Mouse (Mus musculus) heart, adult 2 months (tissue): ENCODE measurements at regions not wholly inside any gene's neighbourhood (a gene's known extent, or its start where the extent isn't known, plus 50 kb on each side); places are given as distances from the start of the nearest gene placed in this dataset.

Source experiments
- CTCF ChIP-seq: fragments of 200-600 bp; IDR thresholded peaks from 2 replicates; pipeline ENCODE4 v1.8.1; 2022; ENCODE audit warnings: antibody characterized with exemption, mild to moderate bottlenecking, moderate library complexity
- POLR2A ChIP-seq: fragments of 200-500 bp; IDR thresholded peaks from 2 replicates; pipeline ENCODE4 v1.6.1; 2011; ENCODE audit warnings: mild to moderate bottlenecking, low read depth, low read length, control low read depth; ENCODE audit not compliant: insufficient read depth

DNA sequence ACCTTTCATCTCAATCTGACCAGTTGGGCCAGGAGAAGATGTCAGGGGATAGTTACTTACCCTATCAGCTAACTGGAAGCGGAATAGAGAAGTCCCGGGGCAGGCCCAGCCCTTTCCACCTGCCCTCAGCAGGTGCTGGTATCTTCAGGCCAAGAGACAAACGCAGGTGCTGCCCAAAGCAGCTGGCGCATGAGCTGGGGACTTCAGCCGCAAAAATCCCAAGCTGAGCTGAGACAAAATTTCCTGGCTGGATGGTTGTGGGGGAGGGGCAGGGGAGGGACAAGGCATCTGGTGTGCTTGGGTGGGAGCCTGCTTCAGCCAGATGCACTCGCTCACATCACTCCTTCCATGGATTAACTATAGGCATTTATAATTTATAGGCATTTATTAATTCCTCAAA lies 125.5 kb upstream of the Lemd2 start:
- no peak for TF ChIP-seq CTCF
- TF ChIP-seq POLR2A, result no peak
